Mouse (Mus musculus): ENCODE measurements around the gene Copz1. TPM values are rescaled to one million over a fixed set of nuclear protein-coding genes. Genes with fewer than 3 reads are reported as not detected.

Copz1 gene
- polyA plus RNA-seq, 2 experiments, result 118 to 205 TPM

- Histone ChIP-seq H3K9me3 (ENCODE audit: control insufficient read depth, low read length) (no peaks in the 10 kb centered on the region), H3K27ac (no peak overlapping the region), H3K4me1 (replicated peaks; ENCODE audit: control insufficient read depth in 2 of 2, insufficient read depth in 2 of 2, low read length in 1 of 2) (peaks cover 5 to 15% of the 10 kb centered on the region in 2 experiments; a peak in 3 of 4 replicates), H3K27me3 (ENCODE audit: control insufficient read depth, insufficient read depth, low read length) (peaks cover 13% of the 10 kb centered on the region), H3K9ac (replicated peaks) (no peak overlapping the region), H3K4me2 (ENCODE audit: low read depth) (no peak overlapping the region), H3K36me3 (replicated peaks; ENCODE audit: control insufficient read depth, insufficient read depth, low read depth) (peaks cover 28% of the 10 kb centered on the region), H3K4me3 (ENCODE audit: insufficient read depth in 1 of 2, low read depth in 2 of 2, low read length in 2 of 2) (no peak overlapping the region)
- no peak for TF ChIP-seq EP300 (IDR thresholded peaks at IDR 0.05; ENCODE audit: low read depth)
- TF ChIP-seq CTCF (IDR thresholded peaks at IDR 0.05; ENCODE audit: low read depth), result no peak
- no peak for DNase-seq (ENCODE audit: low read depth in 3 of 3, low spot score in 3 of 3)
- 78% methylated on average over 8 of the region's 8 CpGs for WGBS (ENCODE audit: insufficient replicate concordance)
- ATAC-seq (ENCODE audit: insufficient read depth), result no peak
Observed at GRCm38 (mm10) chr15:103299644-103300043, 27.1 kb downstream of the Copz1 start.

GRCm38 (mm10) chr15:103300067-103300471 lies 27.6 kb downstream of the Copz1 start:
- Histone ChIP-seq H3K4me3 (ENCODE audit: insufficient read depth in 1 of 2, low read depth in 2 of 2, low read length in 2 of 2) (no peak overlapping the region), H3K36me3 (replicated peaks; ENCODE audit: control insufficient read depth, insufficient read depth, low read depth) (peaks cover 26% of the 10 kb centered on the region), H3K27ac (no peak overlapping the region), H3K4me2 (ENCODE audit: low read depth) (no peak overlapping the region), H3K9me3 (ENCODE audit: control insufficient read depth, low read length) (no peaks in the 10 kb centered on the region), H3K27me3 (ENCODE audit: control insufficient read depth, insufficient read depth, low read length) (peaks cover 18% of the 10 kb centered on the region), H3K4me1 (replicated peaks; ENCODE audit: control insufficient read depth in 2 of 2, insufficient read depth in 2 of 2, low read length in 1 of 2) (peaks cover 5 to 15% of the 10 kb centered on the region in 2 experiments; a peak in 3 of 4 replicates), H3K9ac (replicated peaks) (no peak overlapping the region)
- no peak for DNase-seq (ENCODE audit: low read depth in 3 of 3, low spot score in 3 of 3)
- ATAC-seq (ENCODE audit: insufficient read depth), result no peak
- no peak for TF ChIP-seq EP300 (IDR thresholded peaks at IDR 0.05; ENCODE audit: low read depth)
- no peak for TF ChIP-seq CTCF (IDR thresholded peaks at IDR 0.05; ENCODE audit: low read depth)
- 64% methylated on average over 18 of the region's 18 CpGs for WGBS (ENCODE audit: insufficient replicate concordance)

GRCm38 (mm10) chr15:103300560-103300959 lies 28.0 kb downstream of the Copz1 start:
- Histone ChIP-seq H3K36me3 (replicated peaks; ENCODE audit: control insufficient read depth, insufficient read depth, low read depth) (peaks cover 24% of the 10 kb centered on the region), H3K9ac (replicated peaks) (no peak overlapping the region), H3K4me3 (ENCODE audit: insufficient read depth in 1 of 2, low read depth in 2 of 2, low read length in 2 of 2) (no peak overlapping the region), H3K27me3 (ENCODE audit: control insufficient read depth, insufficient read depth, low read length) (peaks cover 21% of the 10 kb centered on the region), H3K4me2 (ENCODE audit: low read depth) (no peak overlapping the region), H3K9me3 (ENCODE audit: control insufficient read depth, low read length) (no peaks in the 10 kb centered on the region), H3K27ac (no peak overlapping the region), H3K4me1 (replicated peaks; ENCODE audit: control insufficient read depth in 2 of 2, insufficient read depth in 2 of 2, low read length in 1 of 2) (peaks cover 5 to 17% of the 10 kb centered on the region in 2 experiments; a peak in 3 of 4 replicates)
- no peak for DNase-seq (ENCODE audit: low read depth in 3 of 3, low spot score in 3 of 3)
- WGBS (ENCODE audit: insufficient replicate concordance), result 58% methylated on average over 2 of the region's 2 CpGs
- ATAC-seq (ENCODE audit: insufficient read depth), result no peak
- TF ChIP-seq EP300 (IDR thresholded peaks at IDR 0.05; ENCODE audit: low read depth) (no peak), CTCF (IDR thresholded peaks at IDR 0.05; ENCODE audit: low read depth) (no peak)

- TF ChIP-seq CTCF (IDR thresholded peaks at IDR 0.05; ENCODE audit: low read depth) (no peak), EP300 (IDR thresholded peaks at IDR 0.05; ENCODE audit: low read depth) (no peak)
- 51% methylated on average over 2 of the region's 2 CpGs for WGBS (ENCODE audit: insufficient replicate concordance)
- no peak overlapping the region for H3K9ac ChIP-seq (replicated peaks)
- H3K36me3 ChIP-seq (replicated peaks; ENCODE audit: control insufficient read depth, insufficient read depth, low read depth), result peaks cover 22% of the 10 kb centered on the region
- ATAC-seq (ENCODE audit: insufficient read depth), result no peak
- no peak overlapping the region for H3K27ac ChIP-seq
- H3K4me2 ChIP-seq (ENCODE audit: low read depth), result no peak overlapping the region
- peaks cover 5 to 21% of the 10 kb centered on the region in 2 experiments; a peak in 3 of 4 replicates for H3K4me1 ChIP-seq (replicated peaks; ENCODE audit: control insufficient read depth in 2 of 2, insufficient read depth in 2 of 2, low read length in 1 of 2)
- H3K27me3 ChIP-seq (ENCODE audit: control insufficient read depth, insufficient read depth, low read length), result peaks cover 25% of the 10 kb centered on the region
- no peaks in the 10 kb centered on the region for H3K9me3 ChIP-seq (ENCODE audit: control insufficient read depth, low read length)
- no peak overlapping the region for H3K4me3 ChIP-seq (ENCODE audit: insufficient read depth in 1 of 2, low read depth in 2 of 2, low read length in 2 of 2)
- DNase-seq (ENCODE audit: low read depth in 3 of 3, low spot score in 3 of 3), result no peak
Observed at GRCm38 (mm10) chr15:103301046-103301445, 28.5 kb downstream of the Copz1 start.

GRCm38 (mm10) chr15:103301547-103302340 lies 29.2 kb downstream of the Copz1 start:
- Histone ChIP-seq H3K9ac (replicated peaks) (no peak overlapping the region), H3K36me3 (replicated peaks; ENCODE audit: control insufficient read depth, insufficient read depth, low read depth) (peaks cover 15% of the 10 kb centered on the region), H3K27ac (no peak overlapping the region), H3K4me3 (ENCODE audit: insufficient read depth in 1 of 2, low read depth in 2 of 2, low read length in 2 of 2) (no peak overlapping the region), H3K4me1 (replicated peaks; ENCODE audit: control insufficient read depth in 2 of 2, insufficient read depth in 2 of 2, low read length in 1 of 2) (peaks cover 5 to 24% of the 10 kb centered on the region in 2 experiments; a peak in 3 of 4 replicates), H3K4me2 (ENCODE audit: low read depth) (no peak overlapping the region), H3K27me3 (ENCODE audit: control insufficient read depth, insufficient read depth, low read length) (peaks cover 28% of the 10 kb centered on the region), H3K9me3 (ENCODE audit: control insufficient read depth, low read length) (no peaks in the 10 kb centered on the region)
- 39% methylated on average over 5 of the region's 5 CpGs for WGBS (ENCODE audit: insufficient replicate concordance)
- no peak for ATAC-seq (ENCODE audit: insufficient read depth)
- TF ChIP-seq CTCF (IDR thresholded peaks at IDR 0.05; ENCODE audit: low read depth) (no peak), EP300 (IDR thresholded peaks at IDR 0.05; ENCODE audit: low read depth) (no peak)
- no peak for DNase-seq (ENCODE audit: low read depth in 3 of 3, low spot score in 3 of 3)
